Mouse (Mus musculus) forebrain, embryonic 12.5 days (tissue): Measurements from ENCODE around the gene Zfp575. TPM values are rescaled to one million over a fixed set of nuclear protein-coding genes. Genes with fewer than 3 reads are reported as not detected.

Source experiments
- ATAC-seq: fragments of 200-750 bp; cut with Nextera tagmentation; 2 replicates; pipeline ENCODE4 v1.8.0; 2017; ENCODE audit warnings: moderate TSS enrichment; ENCODE audit not compliant: low FRiP score
- H3K27ac ChIP-seq: fragments of 300-500 bp; sonication (generic); 2 replicates; pipeline ENCODE4 v1.5.1; 2016; ENCODE audit warnings: mild to moderate bottlenecking
- H3K27me3 ChIP-seq: fragments of 300-500 bp; sonication (generic); 2 replicates; pipeline ENCODE4 v1.6.1; 2016; ENCODE audit warnings: mild to moderate bottlenecking
- H3K36me3 ChIP-seq: fragments of 300-500 bp; sonication (generic); replicated peaks from 2 replicates; pipeline ENCODE4 v1.6.1; 2016; ENCODE audit warnings: mild to moderate bottlenecking
- H3K4me1 ChIP-seq: fragments of 300-500 bp; sonication (generic); 2 replicates; pipeline ENCODE4 v1.6.1; 2016
- H3K4me2 ChIP-seq: fragments of 300-500 bp; sonication (generic); 2 replicates; pipeline ENCODE4 v1.6.1; 2016; ENCODE audit warnings: mild to moderate bottlenecking, moderate library complexity
- H3K4me3 ChIP-seq: fragments of 300-500 bp; sonication (generic); replicated peaks from 2 replicates; pipeline ENCODE4 v1.5.1; 2016; ENCODE audit warnings: mild to moderate bottlenecking
- H3K9ac ChIP-seq: fragments of 300-500 bp; sonication (generic); 2 replicates; pipeline ENCODE4 v1.6.1; 2016; ENCODE audit warnings: mild to moderate bottlenecking
- H3K9me3 ChIP-seq: fragments of 300-500 bp; sonication (generic); 2 replicates; pipeline ENCODE4 v1.6.1; 2016
- WGBS: fragments of 180-500 bp; shearing (Covaris S2); methylation state at CpG from one replicate; pipeline ENCODE4 v1.1.7; 2016; 5-methylcytosine and 5-hydroxymethylcytosine counted together
- polyA plus RNA-seq: library from polyadenylated mRNA; unstranded; fragments of >200 nt; fragmentation: Nextera tagmentation; extraction: Ambion mirVana; gene quantifications from 2 replicates; pipeline ENCODE4 v1.2.1, GENCODE M21; 2016

The Zfp575 gene
- polyA plus RNA-seq, 1 experiment from 2014 or later = 3.5 TPM

GRCm38 (mm10) chr7:24598121-24598520, 10.7 kb upstream of the Zfp575 start:
- 72% methylated on average over 4 of the region's 4 CpGs for WGBS

GRCm38 (mm10) chr7:24595464-24595863, 8.0 kb upstream of the Zfp575 start:
- H3K36me3 ChIP-seq = no peaks in the 10 kb centered on the region
- no peak overlapping the region for H3K4me3 ChIP-seq
- WGBS = 86% methylated on average over 2 of the region's 2 CpGs
- ATAC-seq = no peak
- peaks cover 20% of the 10 kb centered on the region for H3K4me1 ChIP-seq
- no peak overlapping the region for H3K9ac ChIP-seq
- H3K27me3 ChIP-seq = peaks cover 16% of the 10 kb centered on the region
- no peak overlapping the region for H3K4me2 ChIP-seq
- H3K27ac ChIP-seq = no peak overlapping the region
- no peaks in the 10 kb centered on the region for H3K9me3 ChIP-seq

More at GRCm38 (mm10) chr7:24598121-24598520, 10.7 kb upstream of the Zfp575 start:
- no peak overlapping the region for H3K27ac ChIP-seq
- H3K9me3 ChIP-seq = no peaks in the 10 kb centered on the region
- H3K4me1 ChIP-seq = peaks cover 24% of the 10 kb centered on the region
- H3K4me3 ChIP-seq = no peak overlapping the region
- ATAC-seq = no peak
- no peak overlapping the region for H3K9ac ChIP-seq
- H3K36me3 ChIP-seq = no peaks in the 10 kb centered on the region
- H3K27me3 ChIP-seq = peaks cover 16% of the 10 kb centered on the region
- H3K4me2 ChIP-seq = no peak overlapping the region

GRCm38 (mm10) chr7:24594309-24594803, 6.9 kb upstream of the Zfp575 start:
- H3K9me3 ChIP-seq = no peaks in the 10 kb centered on the region
- H3K27ac ChIP-seq = no peak overlapping the region
- peak overlapping the region; percentile 79 for H3K4me2 ChIP-seq
- WGBS = 2% methylated on average over 13 of the region's 13 CpGs
- H3K4me1 ChIP-seq = peaks cover 20% of the 10 kb centered on the region
- peak overlapping the region; percentile 61 for H3K4me3 ChIP-seq
- H3K27me3 ChIP-seq = peaks cover 18% of the 10 kb centered on the region
- peak; percentile 11 for ATAC-seq
- peak overlapping the region; percentile 64 for H3K9ac ChIP-seq
- no peaks in the 10 kb centered on the region for H3K36me3 ChIP-seq

GRCm38 (mm10) chr7:24593621-24594308, 6.3 kb upstream of the Zfp575 start:
- Histone ChIP-seq H3K4me2 (peak overlapping the region; percentile 79), H3K9ac (peak overlapping the region; percentile 64), H3K4me1 (peaks cover 20% of the 10 kb centered on the region), H3K36me3 (no peaks in the 10 kb centered on the region), H3K9me3 (no peaks in the 10 kb centered on the region), H3K4me3 (peak overlapping the region; percentile 61), H3K27me3 (peaks cover 19% of the 10 kb centered on the region), H3K27ac (no peak overlapping the region)
- ATAC-seq = peak; percentile 93
- WGBS = 2% methylated on average over 39 of the region's 39 CpGs

- Histone ChIP-seq H3K9ac (no peak overlapping the region), H3K27me3 (peaks cover 19% of the 10 kb centered on the region), H3K27ac (no peak overlapping the region), H3K9me3 (no peaks in the 10 kb centered on the region), H3K4me2 (no peak overlapping the region), H3K4me1 (peaks cover 20% of the 10 kb centered on the region), H3K36me3 (no peaks in the 10 kb centered on the region), H3K4me3 (no peak overlapping the region)
- no peak for ATAC-seq
- WGBS = 74% methylated on average over 6 of the region's 6 CpGs
These were observed 5.3 kb upstream of the Zfp575 start for GRCm38 (mm10) chr7:24592781-24593180.

GRCm38 (mm10) chr7:24592163-24592562, 4.7 kb upstream of the Zfp575 start:
- ATAC-seq = no peak
- no peak overlapping the region for H3K9ac ChIP-seq
- no peaks in the 10 kb centered on the region for H3K9me3 ChIP-seq
- no peak overlapping the region for H3K27ac ChIP-seq
- H3K4me1 ChIP-seq = peaks cover 26% of the 10 kb centered on the region
- no peak overlapping the region for H3K4me2 ChIP-seq
- H3K36me3 ChIP-seq = no peaks in the 10 kb centered on the region
- no peak overlapping the region for H3K4me3 ChIP-seq
- H3K27me3 ChIP-seq = peaks cover 21% of the 10 kb centered on the region
- 64% methylated on average over 4 of the region's 4 CpGs for WGBS

GRCm38 (mm10) chr7:24591735-24592134, 4.3 kb upstream of the Zfp575 start:
- no peak overlapping the region for H3K9ac ChIP-seq
- H3K4me1 ChIP-seq = peaks cover 30% of the 10 kb centered on the region
- no peak for ATAC-seq
- no peak overlapping the region for H3K4me3 ChIP-seq
- no peaks in the 10 kb centered on the region for H3K9me3 ChIP-seq
- H3K36me3 ChIP-seq = no peaks in the 10 kb centered on the region
- H3K27me3 ChIP-seq = peaks cover 25% of the 10 kb centered on the region
- H3K4me2 ChIP-seq = no peak overlapping the region
- no peak overlapping the region for H3K27ac ChIP-seq
- 78% methylated on average over 5 of the region's 5 CpGs for WGBS

- Histone ChIP-seq H3K27me3 (peaks cover 36% of the 10 kb centered on the region), H3K4me1 (peaks cover 14% of the 10 kb centered on the region; the same call in 1 of the 2 replicates), H3K36me3 (no peaks in the 10 kb centered on the region), H3K4me2 (no peak overlapping the region), H3K27ac (no peak overlapping the region), H3K9me3 (no peaks in the 10 kb centered on the region), H3K9ac (no peak overlapping the region), H3K4me3 (no peak overlapping the region)
- ATAC-seq = no peak
- 91% methylated on average over 13 of the region's 13 CpGs for WGBS
These were observed 895 bp upstream of the Zfp575 start for GRCm38 (mm10) chr7:24588336-24588735.

- H3K27me3 ChIP-seq = peaks cover 36% of the 10 kb centered on the region
- H3K36me3 ChIP-seq = no peaks in the 10 kb centered on the region
- no peak overlapping the region for H3K27ac ChIP-seq
- H3K4me2 ChIP-seq = peak overlapping the region; percentile 71
- WGBS = 9% methylated on average over 8 of the region's 8 CpGs
- no peaks in the 10 kb centered on the region for H3K9me3 ChIP-seq
- peak overlapping the region; percentile 45 for H3K4me3 ChIP-seq
- peak; percentile 45 for ATAC-seq
- peak overlapping the region; percentile 57; the same call in 1 of the 2 replicates for H3K9ac ChIP-seq
- H3K4me1 ChIP-seq = peaks cover 10% of the 10 kb centered on the region; the same call in 1 of the 2 replicates
These were observed 613 bp downstream of the Zfp575 start for GRCm38 (mm10) chr7:24586828-24587227.

GRCm38 (mm10) chr7:24585995-24586394, 1.4 kb downstream of the Zfp575 start:
- no peak overlapping the region for H3K4me3 ChIP-seq
- H3K27me3 ChIP-seq = peaks cover 36% of the 10 kb centered on the region
- no peaks in the 10 kb centered on the region for H3K9me3 ChIP-seq
- no peak overlapping the region for H3K4me2 ChIP-seq
- ATAC-seq = peak; percentile 31; the same call in 1 of the 2 replicates
- peaks cover 10% of the 10 kb centered on the region; the same call in 1 of the 2 replicates for H3K4me1 ChIP-seq
- no peak overlapping the region for H3K9ac ChIP-seq
- 38% methylated on average over 16 of the region's 16 CpGs for WGBS
- no peak overlapping the region for H3K27ac ChIP-seq
- no peaks in the 10 kb centered on the region for H3K36me3 ChIP-seq

- H3K27ac ChIP-seq = no peak overlapping the region
- 94% methylated on average over 6 of the region's 6 CpGs for WGBS
- no peaks in the 10 kb centered on the region for H3K36me3 ChIP-seq
- H3K27me3 ChIP-seq = peaks cover 36% of the 10 kb centered on the region
- H3K4me2 ChIP-seq = no peak overlapping the region
- no peak overlapping the region for H3K4me3 ChIP-seq
- ATAC-seq = no peak
- no peaks in the 10 kb centered on the region for H3K9me3 ChIP-seq
- no peak overlapping the region for H3K9ac ChIP-seq
- H3K4me1 ChIP-seq = peaks cover 10% of the 10 kb centered on the region; the same call in 1 of the 2 replicates
These were observed 2.6 kb downstream of the Zfp575 start for GRCm38 (mm10) chr7:24584876-24585275.

- no peak overlapping the region for H3K9ac ChIP-seq
- no peaks in the 10 kb centered on the region for H3K4me1 ChIP-seq
- no peak overlapping the region for H3K4me3 ChIP-seq
- no peaks in the 10 kb centered on the region for H3K27me3 ChIP-seq
- ATAC-seq = no peak
- H3K36me3 ChIP-seq = peaks cover 6% of the 10 kb centered on the region
- no peak overlapping the region for H3K27ac ChIP-seq
- WGBS = 91% methylated on average over 10 of the region's 10 CpGs
- no peak overlapping the region for H3K4me2 ChIP-seq
- H3K9me3 ChIP-seq = no peaks in the 10 kb centered on the region
These were observed 9.6 kb downstream of the Zfp575 start for GRCm38 (mm10) chr7:24577811-24578210.
